Mouse (Mus musculus): ENCODE data around the gene Tnfaip8l3. TPM values are rescaled to one million over a fixed set of nuclear protein-coding genes. Genes with fewer than 3 reads are reported as not detected.

The Tnfaip8l3 gene
- polyA plus RNA-seq, 1 experiment = 3.2 TPM

GRCm38 (mm10) chr9:54061666-54062065, 6.5 kb downstream of the Tnfaip8l3 start:
- no peak overlapping the region for H3K4me3 ChIP-seq (ENCODE audit: low read depth, low read length)
- TF ChIP-seq CTCF (IDR thresholded peaks at IDR 0.05; ENCODE audit: extremely low read depth, insufficient read length, insufficient replicate concordance, low read depth, low read length) (no peak), POLR2A (IDR thresholded peaks at IDR 0.05; ENCODE audit: low read depth, low read length) (no peak)
- H3K4me1 ChIP-seq (ENCODE audit: control insufficient read depth, insufficient read depth, insufficient read length, low read length) = peaks cover 8% of the 10 kb centered on the region
- H3K36me3 ChIP-seq (ENCODE audit: control insufficient read depth, insufficient read depth, low read length) = no peaks in the 10 kb centered on the region
- 80% methylated on average over 5 of the region's 5 CpGs for WGBS
- no peak overlapping the region for H3K27ac ChIP-seq (ENCODE audit: insufficient read depth, low read depth, low read length)
- H3K27me3 ChIP-seq (ENCODE audit: control insufficient read depth, insufficient read depth, low read length) = no peaks in the 10 kb centered on the region

DNA sequence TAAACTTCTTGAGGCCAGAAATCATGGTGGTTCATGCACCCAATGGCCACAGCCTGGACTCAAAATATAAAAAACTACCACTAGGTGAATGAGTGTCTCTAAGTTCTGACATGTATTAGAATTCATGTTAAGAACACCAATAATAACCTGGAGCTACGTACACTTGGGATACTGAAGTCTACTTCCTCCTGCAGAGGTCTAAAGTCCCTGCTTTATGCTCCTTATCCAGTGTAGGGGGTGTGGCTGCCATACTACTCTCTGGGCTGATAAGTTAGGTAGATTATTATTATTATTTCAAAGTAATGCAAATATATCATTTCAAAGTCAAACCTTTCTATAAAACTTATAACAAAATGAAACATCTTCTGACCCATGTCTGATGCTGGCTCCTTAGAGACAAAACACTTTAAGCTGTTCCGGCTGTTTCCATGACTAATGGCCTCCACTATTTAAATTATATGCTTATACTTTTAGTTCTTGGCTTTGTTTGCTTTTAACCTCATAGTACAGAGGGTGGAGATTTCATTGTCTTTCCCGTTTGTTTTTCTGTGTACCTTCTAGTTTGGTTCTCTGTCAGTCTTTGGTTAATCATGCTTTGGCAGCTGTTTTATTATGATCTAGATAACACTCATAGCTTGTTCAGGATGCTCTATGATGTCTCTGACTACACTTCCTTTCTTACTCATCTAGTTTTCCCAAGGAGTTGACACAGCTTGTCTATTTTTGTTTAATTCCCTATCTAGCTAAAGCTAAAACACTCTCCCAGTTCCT, 16.7 kb downstream of the Tnfaip8l3 start:
- no peak overlapping the region for H3K4me3 ChIP-seq (ENCODE audit: low read depth, low read length)
- H3K36me3 ChIP-seq (ENCODE audit: control insufficient read depth, insufficient read depth, low read length) = 0 out of 2 replicates have a peak, but pooled peaks cover 1% of the 10 kb centered on the region
- no peaks in the 10 kb centered on the region for H3K27me3 ChIP-seq (ENCODE audit: control insufficient read depth, insufficient read depth, low read length)
- 19% methylated on average over 3 of the region's 3 CpGs for WGBS
- TF ChIP-seq CTCF (IDR thresholded peaks at IDR 0.05; ENCODE audit: extremely low read depth, insufficient read length, insufficient replicate concordance, low read depth, low read length) = no peak
- TF ChIP-seq POLR2A (IDR thresholded peaks at IDR 0.05; ENCODE audit: low read depth, low read length) = no peak
- H3K4me1 ChIP-seq (ENCODE audit: control insufficient read depth, insufficient read depth, insufficient read length, low read length) = peaks cover 5% of the 10 kb centered on the region; the same call in 1 of the 2 replicates
- H3K27ac ChIP-seq (ENCODE audit: insufficient read depth, low read depth, low read length) = peak overlapping the region; percentile 96

GRCm38 (mm10) chr9:54048978-54049377, 19.2 kb downstream of the Tnfaip8l3 start:
- WGBS = 74% methylated on average over 5 of the region's 5 CpGs
- H3K27me3 ChIP-seq (ENCODE audit: control insufficient read depth, insufficient read depth, low read length) = no peaks in the 10 kb centered on the region
- no peak overlapping the region for H3K27ac ChIP-seq (ENCODE audit: insufficient read depth, low read depth, low read length)
- no peak overlapping the region for H3K4me3 ChIP-seq (ENCODE audit: low read depth, low read length)
- H3K4me1 ChIP-seq (ENCODE audit: control insufficient read depth, insufficient read depth, insufficient read length, low read length) = peaks cover 5% of the 10 kb centered on the region; the same call in 1 of the 2 replicates
- H3K36me3 ChIP-seq (ENCODE audit: control insufficient read depth, insufficient read depth, low read length) = 0 out of 2 replicates have a peak, but pooled peaks cover 1% of the 10 kb centered on the region
- TF ChIP-seq CTCF (IDR thresholded peaks at IDR 0.05; ENCODE audit: extremely low read depth, insufficient read length, insufficient replicate concordance, low read depth, low read length) (no peak), POLR2A (IDR thresholded peaks at IDR 0.05; ENCODE audit: low read depth, low read length) (no peak)

GRCm38 (mm10) chr9:54043067-54043466, 25.1 kb downstream of the Tnfaip8l3 start:
- 94% methylated on average over 5 of the region's 5 CpGs for WGBS
- H3K36me3 ChIP-seq (ENCODE audit: control insufficient read depth, insufficient read depth, low read length) = 0 out of 2 replicates have a peak, but pooled peaks cover 1% of the 10 kb centered on the region
- no peak overlapping the region for H3K4me3 ChIP-seq (ENCODE audit: low read depth, low read length)
- H3K27me3 ChIP-seq (ENCODE audit: control insufficient read depth, insufficient read depth, low read length) = no peaks in the 10 kb centered on the region
- TF ChIP-seq CTCF (IDR thresholded peaks at IDR 0.05; ENCODE audit: extremely low read depth, insufficient read length, insufficient replicate concordance, low read depth, low read length) (no peak), POLR2A (IDR thresholded peaks at IDR 0.05; ENCODE audit: low read depth, low read length) (no peak)
- H3K27ac ChIP-seq (ENCODE audit: insufficient read depth, low read depth, low read length) = no peak overlapping the region
- H3K4me1 ChIP-seq (ENCODE audit: control insufficient read depth, insufficient read depth, insufficient read length, low read length) = no peaks in the 10 kb centered on the region

GRCm38 (mm10) chr9:54037717-54038116, 30.5 kb downstream of the Tnfaip8l3 start:
- TF ChIP-seq POLR2A (IDR thresholded peaks at IDR 0.05; ENCODE audit: low read depth, low read length) = no peak
- no peak for TF ChIP-seq CTCF (IDR thresholded peaks at IDR 0.05; ENCODE audit: extremely low read depth, insufficient read length, insufficient replicate concordance, low read depth, low read length)
- H3K27ac ChIP-seq (ENCODE audit: insufficient read depth, low read depth, low read length) = no peak overlapping the region
- H3K4me3 ChIP-seq (ENCODE audit: low read depth, low read length) = no peak overlapping the region
- no peaks in the 10 kb centered on the region for H3K36me3 ChIP-seq (ENCODE audit: control insufficient read depth, insufficient read depth, low read length)
- no peaks in the 10 kb centered on the region for H3K27me3 ChIP-seq (ENCODE audit: control insufficient read depth, insufficient read depth, low read length)
- 79% methylated on average over 9 of the region's 9 CpGs for WGBS
- H3K4me1 ChIP-seq (ENCODE audit: control insufficient read depth, insufficient read depth, insufficient read length, low read length) = no peaks in the 10 kb centered on the region

DNA sequence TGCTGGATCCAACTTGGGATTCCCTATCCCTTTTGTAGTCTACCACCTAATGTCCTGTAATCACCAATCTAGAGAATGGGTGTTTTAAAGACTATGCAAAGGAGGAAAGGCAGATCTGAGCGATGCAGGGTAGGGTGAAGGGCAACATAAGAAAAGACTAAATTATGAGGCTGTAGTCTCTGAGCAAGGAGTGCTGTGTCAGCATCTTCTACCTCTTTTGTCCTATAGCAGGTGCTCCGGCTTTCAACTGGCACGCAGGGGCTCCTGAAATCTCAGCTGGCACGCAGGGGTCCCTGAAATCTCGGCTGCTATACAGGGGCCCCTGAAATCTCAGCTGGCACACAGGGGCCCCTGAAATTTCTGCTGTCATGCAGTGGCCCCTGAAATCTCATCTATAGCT, 33.5 kb downstream of the Tnfaip8l3 start:
- TF ChIP-seq POLR2A (IDR thresholded peaks at IDR 0.05; ENCODE audit: low read depth, low read length) (no peak), CTCF (IDR thresholded peaks at IDR 0.05; ENCODE audit: extremely low read depth, insufficient read length, insufficient replicate concordance, low read depth, low read length) (no peak)
- WGBS = 84% methylated on average over 5 of the region's 5 CpGs
- Histone ChIP-seq H3K27me3 (ENCODE audit: control insufficient read depth, insufficient read depth, low read length) (no peaks in the 10 kb centered on the region), H3K27ac (ENCODE audit: insufficient read depth, low read depth, low read length) (no peak overlapping the region), H3K4me3 (ENCODE audit: low read depth, low read length) (no peak overlapping the region), H3K36me3 (ENCODE audit: control insufficient read depth, insufficient read depth, low read length) (no peaks in the 10 kb centered on the region), H3K4me1 (ENCODE audit: control insufficient read depth, insufficient read depth, insufficient read length, low read length) (no peaks in the 10 kb centered on the region)

- 8% methylated on average over 3 of the region's 3 CpGs for WGBS
- TF ChIP-seq CTCF (IDR thresholded peaks at IDR 0.05; ENCODE audit: extremely low read depth, insufficient read length, insufficient replicate concordance, low read depth, low read length) = no peak
- TF ChIP-seq POLR2A (IDR thresholded peaks at IDR 0.05; ENCODE audit: low read depth, low read length) = no peak
- no peak overlapping the region for H3K4me3 ChIP-seq (ENCODE audit: low read depth, low read length)
- peaks cover 18% of the 10 kb centered on the region for H3K36me3 ChIP-seq (ENCODE audit: control insufficient read depth, insufficient read depth, low read length)
- H3K4me1 ChIP-seq (ENCODE audit: control insufficient read depth, insufficient read depth, insufficient read length, low read length) = peaks cover 2% of the 10 kb centered on the region; the same call in 1 of the 2 replicates
- no peaks in the 10 kb centered on the region for H3K27me3 ChIP-seq (ENCODE audit: control insufficient read depth, insufficient read depth, low read length)
- H3K27ac ChIP-seq (ENCODE audit: insufficient read depth, low read depth, low read length) = no peak overlapping the region
Observed at GRCm38 (mm10) chr9:54022795-54023194, 45.4 kb downstream of the Tnfaip8l3 start.

Measured in small intestine, adult 2 months (tissue).